Mouse (Mus musculus): ENCODE results near the gene Akap8l.

DNA sequence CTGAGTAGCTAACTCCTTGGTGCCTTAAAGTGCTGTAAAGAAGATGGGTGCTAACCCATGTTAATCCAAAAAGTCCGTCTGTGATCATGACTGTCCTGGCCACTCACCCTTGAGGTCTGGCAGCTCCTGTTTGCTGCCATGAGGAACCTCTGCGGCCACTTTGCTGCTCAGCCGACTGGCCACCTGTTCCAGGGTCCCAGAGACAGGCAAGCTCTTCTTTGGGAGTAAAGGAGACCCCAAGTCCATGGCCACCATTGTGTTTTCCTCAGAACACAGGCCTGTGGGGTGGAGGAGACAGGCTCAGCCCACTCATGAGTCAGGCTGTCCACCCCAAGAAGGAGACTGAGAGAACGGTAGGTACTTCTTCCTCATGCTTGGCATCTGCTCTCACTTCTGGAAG is 12.3 kb upstream of the Akap8l start:
- TF ChIP-seq HCFC1 (IDR thresholded peaks at IDR 0.05; ENCODE audit: borderline replicate concordance, insufficient read depth, low read length) (no peak), MAFK (IDR thresholded peaks at IDR 0.05; ENCODE audit: insufficient read depth, low read depth, low read length) (no peak), CHD2 (IDR thresholded peaks at IDR 0.05; ENCODE audit: low read depth, low read length) (no peak), ZC3H11A (IDR thresholded peaks at IDR 0.05; ENCODE audit: borderline replicate concordance, low read depth, low read length) (no peak), ZNF384 (IDR thresholded peaks at IDR 0.05; ENCODE audit: low read depth, low read length) (no peak)
